Mouse (Mus musculus): Measurements from ENCODE around the gene Ppih. TPM values are rescaled to one million over a fixed set of nuclear protein-coding genes. Genes with fewer than 3 reads are reported as not detected.

Gene Ppih
- polyA plus RNA-seq, 1 experiment: 26.6 TPM

GRCm38 (mm10) chr4:119252025-119252808 is 68.1 kb downstream of the Ppih start:
- Histone ChIP-seq H3K27me3 (ENCODE audit: control insufficient read depth, insufficient read depth, low read length) (no peaks in the 10 kb centered on the region), H3K4me3 (ENCODE audit: control insufficient read depth, insufficient read depth, low read length) (no peak overlapping the region), H3K27ac (ENCODE audit: control insufficient read depth, insufficient read depth, low read length) (no peak overlapping the region), H3K4me1 (replicated peaks; ENCODE audit: control insufficient read depth, insufficient read depth, low read length) (0 out of 2 replicates have a peak, but pooled peaks cover under 1% of the 10 kb centered on the region), H3K36me3 (ENCODE audit: control insufficient read depth, insufficient read depth, low read length) (no peaks in the 10 kb centered on the region)
- WGBS: 73% methylated on average over 7 of the region's 7 CpGs
- TF ChIP-seq CTCF (IDR thresholded peaks at IDR 0.05; ENCODE audit: borderline replicate concordance, control insufficient read depth, extremely low read depth, insufficient read depth, low read length, poor library complexity) (no peak), POLR2A (IDR thresholded peaks at IDR 0.05; ENCODE audit: control insufficient read depth, extremely low read depth, insufficient read depth, low read length, poor library complexity) (no peak)
- DNase-seq: no peak

Other genes starting within 250 kb of the Ppih start
- 42.2 and 42.5 TPM in 2 replicates for gene Slc2a1, start 211.8 kb downstream of the Ppih start, polyA plus RNA-seq (2012; rRNA removed)
- gene Zfp691, start 146.4 kb downstream of the Ppih start, polyA plus RNA-seq (2012; rRNA removed): 12.9 and 19.1 TPM in 2 replicates
- 0.61 and 0.96 TPM in 2 replicates for gene Ermap, start 130.5 kb downstream of the Ppih start, polyA plus RNA-seq (2012; rRNA removed)
- 41.9 and 59.8 TPM in 2 replicates for gene Svbp, start 125.2 kb downstream of the Ppih start, polyA plus RNA-seq (2012; rRNA removed)
- gene Tmem269, start 102.3 kb downstream of the Ppih start, polyA plus RNA-seq (2012; rRNA removed): not detected in 2 replicates
- 9.6 and 9.8 TPM in 2 replicates for gene AU022252, start 87.8 kb downstream of the Ppih start, polyA plus RNA-seq (2012; rRNA removed)
- 8.8 and 9.9 TPM in 2 replicates for gene P3h1, start 87.6 kb downstream of the Ppih start, polyA plus RNA-seq (2012; rRNA removed)
- 0.18 and 0.50 TPM in 2 replicates for gene Cldn19, start 65.1 kb downstream of the Ppih start, polyA plus RNA-seq (2012; rRNA removed)
- 156 and 199 TPM in 2 replicates for gene Ybx1, start 25.9 kb downstream of the Ppih start, polyA plus RNA-seq (2012; rRNA removed)
- 3.4 and 3.7 TPM in 2 replicates for gene Ccdc30, start 95.0 kb upstream of the Ppih start, polyA plus RNA-seq (2012; rRNA removed)
- gene Ppcs, start 101.9 kb upstream of the Ppih start, polyA plus RNA-seq (2012; rRNA removed): 20.1 and 21.8 TPM in 2 replicates
- 0.35 and 0.55 TPM in 2 replicates for gene Zmynd12, start 102.3 kb upstream of the Ppih start, polyA plus RNA-seq (2012; rRNA removed)
- 1.8 and 2.2 TPM in 2 replicates for gene Rimkla, start 172.1 kb upstream of the Ppih start, polyA plus RNA-seq (2012; rRNA removed)
- gene Foxj3, start 216.5 kb upstream of the Ppih start, polyA plus RNA-seq (2012; rRNA removed): 27.2 and 31.2 TPM in 2 replicates
- gene Frg2f1, start 219.0 kb upstream of the Ppih start, polyA plus RNA-seq (2012; rRNA removed): 4.4 and 7.1 TPM in 2 replicates